Mouse (Mus musculus) liver, embryonic 14.5 days (tissue): ENCODE measurements around the gene Dupd1. TPM values are rescaled to one million over a fixed set of nuclear protein-coding genes. Genes with fewer than 3 reads are reported as not detected.
A peak's percentile ranks its signal among the peaks of the same experiment; 100 is the strongest.

ENCODE experiments used
- ATAC-seq: fragments of 200-750 bp; cut with Nextera tagmentation; 2 replicates; pipeline ENCODE4 v1.8.0; 2017; ENCODE audit warnings: moderate number of reproducible peaks, mild to moderate bottlenecking, moderate library complexity; ENCODE audit not compliant: insufficient read depth
- DNase-seq, 3 experiments: peaks; one replicate each; pipeline ENCODE4 v3.0.0-alpha.2; 2012 to 2013; ENCODE audit warnings: low read depth in 3 of 3, low spot score in 3 of 3
- H3K27ac ChIP-seq: fragments of 300-500 bp; sonication (generic); 2 replicates; pipeline ENCODE4 v1.5.1; 2014; ENCODE audit warnings: moderate library complexity, mild to moderate bottlenecking, control low read depth, inconsistent platforms
- H3K27me3 ChIP-seq: fragments of 300-500 bp; sonication (generic); 2 replicates; pipeline ENCODE4 v1.6.1; 2014; ENCODE audit warnings: mild to moderate bottlenecking, low read length, moderate library complexity; ENCODE audit not compliant: control insufficient read depth, insufficient read depth
- H3K36me3 ChIP-seq: fragments of 300-500 bp; sonication (generic); replicated peaks from 2 replicates; pipeline ENCODE4 v1.6.1; 2014; ENCODE audit warnings: low read depth; ENCODE audit not compliant: control insufficient read depth, insufficient read depth
- H3K4me1 ChIP-seq, 2 experiments: fragments of 200-500 bp in 1 of 2; fragments of 300-500 bp in 1 of 2; sonication (generic) in 1 of 2; replicated peaks; 2 replicates each; pipeline ENCODE4 v1.6.1; 2012 to 2014; ENCODE audit warnings: antibody characterized with exemption in 1 of 2, inconsistent platforms in 1 of 2, low read length in 1 of 2; ENCODE audit not compliant: control insufficient read depth in 2 of 2, insufficient read depth in 2 of 2
- H3K4me2 ChIP-seq: fragments of 300-500 bp; sonication (generic); 2 replicates; pipeline ENCODE4 v1.6.1; 2014; ENCODE audit warnings: low read depth, mild to moderate bottlenecking, control low read depth, moderate library complexity
- H3K4me3 ChIP-seq, 2 experiments: fragments of 200-500 bp in 1 of 2; fragments of 300-500 bp in 1 of 2; sonication (generic) in 1 of 2; 2 replicates each; pipeline ENCODE4 v1.5.1; 2012 to 2014; ENCODE audit warnings: low read depth in 2 of 2, low read length in 2 of 2, mild to moderate bottlenecking in 2 of 2, control low read depth in 1 of 2, inconsistent platforms in 1 of 2, moderate library complexity in 1 of 2; ENCODE audit not compliant: insufficient read depth in 1 of 2
- H3K9ac ChIP-seq: fragments of 300-500 bp; sonication (generic); replicated peaks from 2 replicates; pipeline ENCODE4 v1.6.1; 2014; ENCODE audit warnings: mild to moderate bottlenecking, control low read depth, moderate library complexity
- H3K9me3 ChIP-seq: fragments of 300-500 bp; sonication (generic); 2 replicates; pipeline ENCODE4 v1.6.1; 2016; ENCODE audit warnings: low read length, mixed read lengths; ENCODE audit not compliant: control insufficient read depth
- CTCF ChIP-seq: IDR thresholded peaks from 2 replicates; pipeline ENCODE4 v1.5.1; 2016; ENCODE audit warnings: antibody characterized with exemption, low read depth, control low read depth
- EP300 ChIP-seq: IDR thresholded peaks from 2 replicates; pipeline ENCODE4 v1.6.1; 2016; ENCODE audit warnings: antibody characterized with exemption, low read depth
- WGBS: fragments of 180-500 bp; shearing (Covaris S2); extraction: QIAGEN DNeasy Blood & Tissue Kit; methylation state at CpG from one replicate; pipeline ENCODE4 v1.1.7; 2014; ENCODE audit not compliant: insufficient replicate concordance; 5-methylcytosine and 5-hydroxymethylcytosine counted together
- polyA plus RNA-seq, 2 experiments: library from polyadenylated mRNA; depleted of rRNA in 1 of 2; stranded (reverse) in 1 of 2; unstranded in 1 of 2; fragments of >200 nt; fragmentation: Nextera tagmentation in 1 of 2; extraction: Ambion mirVana in 1 of 2; gene quantifications; 2 replicates each; pipeline versions ENCODE4 v1.2.1 to v1.2.3; 2012 to 2014

Dupd1 gene
- polyA plus RNA-seq (2012; rRNA removed) (not detected in 2 replicates), polyA plus RNA-seq (2014; fragmentation: Nextera tagmentation; extraction: Ambion mirVana) (not detected in 2 replicates)

GRCm38 (mm10) chr14:21714486-21714885, at the start of gene Dupd1:
Dupd1 (minus strand) TSS chr14:21714576.
- Histone ChIP-seq H3K4me2 (no peak within 1 kb of the TSS), H3K27me3 (no peaks in the 10 kb centered on the region), H3K9ac (no peak within 1 kb of the TSS), H3K36me3 (no peaks in the 10 kb centered on the region), H3K27ac (no peak within 1 kb of the TSS), H3K4me3 (no peak within 1 kb of the TSS), H3K9me3 (no peaks in the 10 kb centered on the region), H3K4me1 (no peaks in the 10 kb centered on the region)
- ATAC-seq, result no peak
- 59% methylated on average over 5 of the region's 5 CpGs for WGBS
- no peak for DNase-seq
- TF ChIP-seq CTCF (no peak), EP300 (no peak)

- H3K4me3 ChIP-seq, result no peak overlapping the region
- TF ChIP-seq EP300 (no peak), CTCF (no peak)
- no peaks in the 10 kb centered on the region for H3K9me3 ChIP-seq
- DNase-seq, result no peak
- no peaks in the 10 kb centered on the region for H3K27me3 ChIP-seq
- no peak overlapping the region for H3K4me2 ChIP-seq
- no peaks in the 10 kb centered on the region for H3K36me3 ChIP-seq
- WGBS, result 75% methylated on average over 3 of the region's 3 CpGs
- H3K4me1 ChIP-seq, result peaks cover 9 to 22% of the 10 kb centered on the region in 2 experiments
- H3K9ac ChIP-seq, result no peak overlapping the region
- H3K27ac ChIP-seq, result no peak overlapping the region
- no peak for ATAC-seq
Measured at GRCm38 (mm10) chr14:21763736-21764135, 49.4 kb upstream of the Dupd1 start.

GRCm38 (mm10) chr14:21761560-21761959, 47.2 kb upstream of the Dupd1 start:
- Histone ChIP-seq H3K36me3 (no peaks in the 10 kb centered on the region), H3K4me2 (no peak overlapping the region), H3K9ac (no peak overlapping the region), H3K9me3 (no peaks in the 10 kb centered on the region), H3K27me3 (no peaks in the 10 kb centered on the region), H3K4me3 (no peak overlapping the region), H3K27ac (no peak overlapping the region), H3K4me1 (peaks cover 18 to 35% of the 10 kb centered on the region in 2 experiments)
- TF ChIP-seq CTCF (no peak), EP300 (no peak)
- 79% methylated on average over 9 of the region's 9 CpGs for WGBS
- DNase-seq, result no peak
- no peak for ATAC-seq

GRCm38 (mm10) chr14:21753367-21753766, 39.0 kb upstream of the Dupd1 start:
- DNase-seq, result no peak
- TF ChIP-seq EP300, result no peak
- TF ChIP-seq CTCF, result no peak
- H3K4me1 ChIP-seq, result peaks cover 31 to 41% of the 10 kb centered on the region in 2 experiments

GRCm38 (mm10) chr14:21752411-21752810, 38.0 kb upstream of the Dupd1 start:
- no peak overlapping the region for H3K27ac ChIP-seq
- peaks cover 25 to 37% of the 10 kb centered on the region in 2 experiments for H3K4me1 ChIP-seq
- ATAC-seq (no peak), DNase-seq (no peak)
- no peaks in the 10 kb centered on the region for H3K27me3 ChIP-seq
- H3K4me2 ChIP-seq, result peak overlapping the region; percentile 84
- no peak overlapping the region; a peak in 1 of 4 replicates for H3K4me3 ChIP-seq
- 82% methylated on average over 3 of the region's 3 CpGs for WGBS
- no peak for TF ChIP-seq EP300
- no peak for TF ChIP-seq CTCF
- no peak overlapping the region for H3K9ac ChIP-seq
- H3K36me3 ChIP-seq, result no peaks in the 10 kb centered on the region
- no peaks in the 10 kb centered on the region for H3K9me3 ChIP-seq

More at GRCm38 (mm10) chr14:21753367-21753766, 39.0 kb upstream of the Dupd1 start:
- Histone ChIP-seq H3K9ac (no peak overlapping the region), H3K4me2 (no peak overlapping the region), H3K4me3 (no peak overlapping the region), H3K27ac (no peak overlapping the region), H3K9me3 (no peaks in the 10 kb centered on the region), H3K36me3 (no peaks in the 10 kb centered on the region), H3K27me3 (no peaks in the 10 kb centered on the region)
- ATAC-seq, result no peak
- WGBS, result 49% methylated on average over 4 of the region's 4 CpGs
